Mouse (Mus musculus) embryonic fibroblast, embryonic 13.5 days (primary cell): ENCODE results near the gene Zfp341.

Experiments used
- CTCF ChIP-seq: IDR thresholded peaks from 2 replicates; pipeline ENCODE4 v1.5.1; 2011; ENCODE audit warnings: mild to moderate bottlenecking, control low read depth, low read length, moderate library complexity, borderline replicate concordance; ENCODE audit not compliant: insufficient read depth
- POLR2A ChIP-seq: IDR thresholded peaks from 2 replicates; pipeline ENCODE4 v1.6.1; 2011; ENCODE audit warnings: low read depth, mild to moderate bottlenecking, control low read depth, low read length, moderate library complexity

- TF ChIP-seq CTCF (no peak), POLR2A (no peak)
Measured at GRCm38 (mm10) chr2:154571266-154571665, 41.8 kb upstream of the Zfp341 start.
